Mouse (Mus musculus): Measurements from ENCODE around the gene Gpr87.

Gene Gpr87

GRCm38 (mm10) chr3:59194938-59195337 is at the start of gene Gpr87:
Gene Gpr87 (minus strand): TSS chr3:59195104.
- in situ Hi-C loops (cut with MboI, MseI) = no loop called here

GRCm38 (mm10) chr3:59243384-59243783 is 48.5 kb upstream of the Gpr87 start:
- in situ Hi-C loops (cut with MboI, MseI) = no loop called here

- in situ Hi-C loops (cut with MboI, MseI) = no loop called here
These were observed 40.0 kb upstream of the Gpr87 start for GRCm38 (mm10) chr3:59234878-59235277.

- in situ Hi-C loops (cut with MboI, MseI) = no loop called here
These were observed 36.0 kb upstream of the Gpr87 start for GRCm38 (mm10) chr3:59230912-59231311.

- in situ Hi-C loops (cut with MboI, MseI) = loop anchor here (10.0 kb wide), 1 partner anchor 154 kb away; no protein-coding TSS in a partner anchor
These were observed 34.0 kb upstream of the Gpr87 start for GRCm38 (mm10) chr3:59228730-59229551.

GRCm38 (mm10) chr3:59227696-59228095 is 32.8 kb upstream of the Gpr87 start:
- in situ Hi-C loops (cut with MboI, MseI) = loop anchor here (10.0 kb wide), 1 partner anchor 153 kb away; no protein-coding TSS in a partner anchor

- in situ Hi-C loops (cut with MboI, MseI) = loop anchor here (10.0 kb wide), 1 partner anchor 151 kb away; no protein-coding TSS in a partner anchor
These were observed 30.5 kb upstream of the Gpr87 start for GRCm38 (mm10) chr3:59225411-59225810.

- in situ Hi-C loops (cut with MboI, MseI) = loop anchor here (10.0 kb wide), 1 partner anchor 148 kb away; no protein-coding TSS in a partner anchor
These were observed 27.4 kb upstream of the Gpr87 start for GRCm38 (mm10) chr3:59222303-59222702.

- in situ Hi-C loops (cut with MboI, MseI) = no loop called here
These were observed 24.4 kb upstream of the Gpr87 start for GRCm38 (mm10) chr3:59219326-59219725.

- in situ Hi-C loops (cut with MboI, MseI) = no loop called here
These were observed 22.3 kb upstream of the Gpr87 start for GRCm38 (mm10) chr3:59217211-59217610.

GRCm38 (mm10) chr3:59212404-59212803 is 17.5 kb upstream of the Gpr87 start:
- in situ Hi-C loops (cut with MboI, MseI) = no loop called here

GRCm38 (mm10) chr3:59211784-59212183 is 16.9 kb upstream of the Gpr87 start:
- in situ Hi-C loops (cut with MboI, MseI) = no loop called here

- in situ Hi-C loops (cut with MboI, MseI) = no loop called here
These were observed 15.8 kb upstream of the Gpr87 start, which contains the start of gene P2ry13 for GRCm38 (mm10) chr3:59210727-59211126. Gene P2ry13 (minus strand): TSS chr3:59210882.

- in situ Hi-C loops (cut with MboI, MseI) = no loop called here
These were observed 15.2 kb upstream of the Gpr87 start for GRCm38 (mm10) chr3:59210089-59210488.

GRCm38 (mm10) chr3:59208650-59209548 is 14.0 kb upstream of the Gpr87 start:
- in situ Hi-C loops (cut with MboI, MseI) = no loop called here

GRCm38 (mm10) chr3:59205941-59206340 is 11.0 kb upstream of the Gpr87 start:
- in situ Hi-C loops (cut with MboI, MseI) = no loop called here

GRCm38 (mm10) chr3:59204719-59205503 is 10.0 kb upstream of the Gpr87 start:
- in situ Hi-C loops (cut with MboI, MseI) = no loop called here

GRCm38 (mm10) chr3:59203802-59204520 is 9.1 kb upstream of the Gpr87 start:
- in situ Hi-C loops (cut with MboI, MseI) = no loop called here

GRCm38 (mm10) chr3:59197329-59197948 is 2.5 kb upstream of the Gpr87 start:
- in situ Hi-C loops (cut with MboI, MseI) = no loop called here

GRCm38 (mm10) chr3:59194099-59194498 is 805 bp downstream of the Gpr87 start:
- in situ Hi-C loops (cut with MboI, MseI) = no loop called here
